18 mouse cellular contexts compared by ENCODE assay signal in genomic region chr2:105678306-105678705, GRCm38 (mm10). TPM values are rescaled to one million over a fixed set of nuclear protein-coding genes. Genes with fewer than 3 reads are reported as not detected.
A peak's percentile ranks its signal among the peaks of the same experiment; 100 is the strongest.
DNase-seq lines count a peak whose midpoint lies in the region; ATAC-seq and TF ChIP-seq lines count a peak whose summit lies in the region.
"Had no signal": no experiment of that assay in that cellular context is flagged by ENCODE, and none has a peak within 500 bp of the region (broad histone marks: within the 10 kb centered on the region; RNA-seq: fewer than 3 reads in every experiment).

No protein-coding gene starts in this region.

- no peak for TF ChIP-seq CTCF in liver, postnatal 0 days (IDR thresholded peaks at IDR 0.05; ENCODE audit: low read depth)

- peaks cover 100% of the 10 kb centered on the region for H3K27me3 ChIP-seq in intestine, embryonic 14.5 days (replicated peaks; ENCODE audit: control insufficient read depth, insufficient read depth, low read length)
- H3K27me3 ChIP-seq in intestine, embryonic 16.5 days (replicated peaks; ENCODE audit: control insufficient read depth, insufficient read depth, low read length) = peaks cover 80% of the 10 kb centered on the region
- H3K27me3 ChIP-seq in forebrain, embryonic 10.5 days (ENCODE audit: poor library complexity, severe bottlenecking) = peaks cover 97% of the 10 kb centered on the region
- H3K27me3 ChIP-seq in hindbrain, embryonic 13.5 days = peaks cover 86% of the 10 kb centered on the region
- peaks cover 31% of the 10 kb centered on the region for H3K27me3 ChIP-seq in neural tube, embryonic 14.5 days (ENCODE audit: control insufficient read depth, insufficient read depth, low read length)
- H3K27me3 ChIP-seq in liver, postnatal 0 days (ENCODE audit: insufficient read depth, low read length) = peaks cover 97% of the 10 kb centered on the region
- H3K27me3 ChIP-seq in heart, embryonic 11.5 days (ENCODE audit: control insufficient read depth, insufficient read depth, low read length) = peaks cover 92% of the 10 kb centered on the region
- H3K27me3 ChIP-seq: Patski had no signal

- H3K9ac ChIP-seq in intestine, embryonic 14.5 days (ENCODE audit: low read length) = no peak overlapping the region
- no peak overlapping the region for H3K9ac ChIP-seq in intestine, embryonic 16.5 days (ENCODE audit: low read depth, low read length)
- H3K9ac ChIP-seq in hindbrain, embryonic 13.5 days = no peak overlapping the region
- H3K9ac ChIP-seq in neural tube, embryonic 14.5 days (replicated peaks; ENCODE audit: low read depth, low read length) = no peak overlapping the region
- H3K9ac ChIP-seq in liver, postnatal 0 days (replicated peaks) = no peak overlapping the region
- H3K9ac ChIP-seq in heart, embryonic 11.5 days (ENCODE audit: low read depth, low read length) = no peak overlapping the region
- H3K9ac ChIP-seq: heart, embryonic 15.5 days; intestine, embryonic 15.5 days; lung, embryonic 14.5 days had no signal

- no peak overlapping the region for H3K4me3 ChIP-seq in intestine, embryonic 14.5 days (ENCODE audit: low read depth, low read length)
- no peak overlapping the region for H3K4me3 ChIP-seq in intestine, embryonic 16.5 days (ENCODE audit: low read length)
- H3K4me3 ChIP-seq in forebrain, embryonic 10.5 days = peak overlapping the region; percentile 88
- H3K4me3 ChIP-seq in hindbrain, embryonic 13.5 days = peak overlapping the region; percentile 51
- H3K4me3 ChIP-seq in neural tube, embryonic 14.5 days (ENCODE audit: low read depth, low read length) = peak overlapping the region; percentile 22; the same call in 1 of the 2 replicates
- no peak overlapping the region for H3K4me3 ChIP-seq in liver, postnatal 0 days (ENCODE audit: low read depth, low read length)
- no peak overlapping the region for H3K4me3 ChIP-seq in heart, embryonic 11.5 days (ENCODE audit: low read depth, low read length)
- H3K4me3 ChIP-seq: heart, embryonic 15.5 days; intestine, embryonic 15.5 days; megakaryocyte, embryonic 14.5 days had no signal

- peaks cover 6% of the 10 kb centered on the region; the same call in 1 of the 2 replicates for H3K4me1 ChIP-seq in intestine, embryonic 14.5 days (replicated peaks; ENCODE audit: control insufficient read depth, insufficient read depth, low read length)
- H3K4me1 ChIP-seq in intestine, embryonic 16.5 days (ENCODE audit: control insufficient read depth, insufficient read depth, low read length) = peaks cover 19% of the 10 kb centered on the region
- peaks cover 86% of the 10 kb centered on the region for H3K4me1 ChIP-seq in forebrain, embryonic 10.5 days
- peaks cover 58% of the 10 kb centered on the region for H3K4me1 ChIP-seq in hindbrain, embryonic 13.5 days (replicated peaks)
- peaks cover 18% of the 10 kb centered on the region for H3K4me1 ChIP-seq in neural tube, embryonic 14.5 days (ENCODE audit: control insufficient read depth, insufficient read depth, low read length)
- peaks cover 21% of the 10 kb centered on the region for H3K4me1 ChIP-seq in liver, postnatal 0 days (ENCODE audit: insufficient read depth)
- peaks cover 16% of the 10 kb centered on the region for H3K4me1 ChIP-seq in heart, embryonic 11.5 days (ENCODE audit: control insufficient read depth, insufficient read depth, low read length)

- no peak for ATAC-seq in intestine, embryonic 14.5 days (replicated peaks; ENCODE audit: low FRiP score, low TSS enrichment, low read depth)
- ATAC-seq in intestine, embryonic 16.5 days = no peak
- ATAC-seq in hindbrain, embryonic 13.5 days (ENCODE audit: low FRiP score) = no peak
- no peak for ATAC-seq in neural tube, embryonic 14.5 days (ENCODE audit: low read depth)
- no peak for ATAC-seq in liver, postnatal 0 days
- no peak for ATAC-seq in heart, embryonic 11.5 days (replicated peaks; ENCODE audit: insufficient number of reproducible peaks, low FRiP score, low TSS enrichment)
- ATAC-seq: intestine, embryonic 15.5 days; Patski had no signal

- WGBS in intestine, embryonic 14.5 days = 4% methylated on average over 4 of the region's 4 CpGs
- 2% methylated on average over 4 of the region's 4 CpGs for WGBS in intestine, embryonic 16.5 days
- WGBS in forebrain, embryonic 10.5 days = 6% methylated on average over 4 of the region's 4 CpGs
- 5% methylated on average over 4 of the region's 4 CpGs for WGBS in hindbrain, embryonic 13.5 days
- WGBS in neural tube, embryonic 14.5 days = 2% methylated on average over 4 of the region's 4 CpGs
- 9% methylated on average over 4 of the region's 4 CpGs for WGBS in liver, postnatal 0 days (ENCODE audit: insufficient replicate concordance)
- 9% methylated on average over 4 of the region's 4 CpGs for WGBS in heart, embryonic 11.5 days (ENCODE audit: insufficient replicate concordance)

- DNase-seq in intestine, embryonic 14.5 days (ENCODE audit: low spot score) = peak; percentile 49
- no peak for DNase-seq in forebrain, embryonic 10.5 days (ENCODE audit: extremely low spot score, low spot score)
- no peak for DNase-seq in liver, postnatal 0 days
- no peak for DNase-seq in lung, postnatal 36 days
- DNase-seq: gastrocnemius, postnatal 25 days; kidney, postnatal 25 days; layer of hippocampus, postnatal 36 days; lung, embryonic 14.5 days; right cerebral cortex, postnatal 25 days; thymus, postnatal 36 days had no signal

- no peaks in the 10 kb centered on the region for H3K36me3 ChIP-seq in intestine, embryonic 14.5 days (ENCODE audit: control insufficient read depth, insufficient read depth, low read length)
- H3K36me3 ChIP-seq in intestine, embryonic 16.5 days (ENCODE audit: control insufficient read depth, insufficient read depth, low read length) = no peaks in the 10 kb centered on the region
- peaks cover 39% of the 10 kb centered on the region for H3K36me3 ChIP-seq in forebrain, embryonic 10.5 days (replicated peaks)
- no peaks in the 10 kb centered on the region for H3K36me3 ChIP-seq in hindbrain, embryonic 13.5 days
- no peaks in the 10 kb centered on the region for H3K36me3 ChIP-seq in neural tube, embryonic 14.5 days (ENCODE audit: control insufficient read depth, insufficient read depth, low read length)
- no peaks in the 10 kb centered on the region for H3K36me3 ChIP-seq in liver, postnatal 0 days (replicated peaks; ENCODE audit: insufficient read depth, low read length)
- no peaks in the 10 kb centered on the region for H3K36me3 ChIP-seq in heart, embryonic 11.5 days (ENCODE audit: control insufficient read depth, insufficient read depth, low read length)
- H3K36me3 ChIP-seq: heart, embryonic 15.5 days; intestine, embryonic 15.5 days had no signal

- no peak overlapping the region for H3K4me2 ChIP-seq in intestine, embryonic 14.5 days (ENCODE audit: low read length)
- H3K4me2 ChIP-seq in intestine, embryonic 16.5 days (ENCODE audit: low read depth, low read length) = no peak overlapping the region
- H3K4me2 ChIP-seq in hindbrain, embryonic 13.5 days = peak overlapping the region; percentile 50
- H3K4me2 ChIP-seq in neural tube, embryonic 14.5 days (ENCODE audit: low read depth, low read length) = peak overlapping the region; percentile 36; the same call in 1 of the 2 replicates
- H3K4me2 ChIP-seq in liver, postnatal 0 days (ENCODE audit: low read depth, low read length) = no peak overlapping the region
- no peak overlapping the region for H3K4me2 ChIP-seq in heart, embryonic 11.5 days
- H3K4me2 ChIP-seq: heart, embryonic 15.5 days; intestine, embryonic 15.5 days; lung, embryonic 14.5 days had no signal

- no peak overlapping the region for H3K27ac ChIP-seq in intestine, embryonic 14.5 days (ENCODE audit: low read depth)
- no peak overlapping the region for H3K27ac ChIP-seq in intestine, embryonic 16.5 days (ENCODE audit: low read length)
- peak overlapping the region; percentile 99 for H3K27ac ChIP-seq in forebrain, embryonic 10.5 days
- no peak overlapping the region for H3K27ac ChIP-seq in hindbrain, embryonic 13.5 days
- no peak overlapping the region for H3K27ac ChIP-seq in neural tube, embryonic 14.5 days (ENCODE audit: low read depth, low read length)
- H3K27ac ChIP-seq in liver, postnatal 0 days (ENCODE audit: low read depth) = no peak overlapping the region
- H3K27ac ChIP-seq in heart, embryonic 11.5 days (ENCODE audit: low read depth, low read length) = no peak overlapping the region
- H3K27ac ChIP-seq: heart, embryonic 15.5 days; intestine, embryonic 15.5 days had no signal

- no peak for TF ChIP-seq EP300 in liver, postnatal 0 days (IDR thresholded peaks at IDR 0.05; ENCODE audit: low read depth)

- no peaks in the 10 kb centered on the region for H3K9me3 ChIP-seq in intestine, embryonic 14.5 days (ENCODE audit: control insufficient read depth, low read length)
- no peaks in the 10 kb centered on the region for H3K9me3 ChIP-seq in intestine, embryonic 16.5 days (ENCODE audit: control insufficient read depth, low read length)
- no peaks in the 10 kb centered on the region for H3K9me3 ChIP-seq in forebrain, embryonic 10.5 days
- H3K9me3 ChIP-seq in hindbrain, embryonic 13.5 days = no peaks in the 10 kb centered on the region
- H3K9me3 ChIP-seq in neural tube, embryonic 14.5 days (ENCODE audit: control insufficient read depth, low read length) = no peaks in the 10 kb centered on the region
- no peaks in the 10 kb centered on the region for H3K9me3 ChIP-seq in liver, postnatal 0 days (ENCODE audit: low read length)
- no peaks in the 10 kb centered on the region for H3K9me3 ChIP-seq in heart, embryonic 11.5 days (replicated peaks; ENCODE audit: control insufficient read depth, low read length)
- H3K9me3 ChIP-seq: heart, embryonic 15.5 days; intestine, embryonic 15.5 days had no signal

RNA-seq across cellular contexts. Expression of gene Pax6, which starts 9.6 kb away (rescaled TPM):
- 0.19 and 2.2 TPM in 2 replicates for polyA plus RNA-seq in intestine, embryonic 14.5 days (2014; fragmentation: Nextera tagmentation; extraction: Ambion mirVana)
- polyA plus RNA-seq in intestine, embryonic 16.5 days (2015; fragmentation: Nextera tagmentation; extraction: Ambion mirVana) = 1.2 and 1.8 TPM in 2 replicates
- 76.8 and 79.6 TPM in 2 replicates for polyA plus RNA-seq in forebrain, embryonic 10.5 days (2016; fragmentation: Nextera tagmentation; extraction: Ambion mirVana)
- 26.4 and 29.8 TPM in 2 replicates for polyA plus RNA-seq in hindbrain, embryonic 13.5 days (2015; fragmentation: Nextera tagmentation; extraction: Ambion mirVana)
- 13.3 and 13.5 TPM in 2 replicates for polyA plus RNA-seq in neural tube, embryonic 14.5 days (2014; fragmentation: Nextera tagmentation; extraction: Ambion mirVana)
- not detected in 2 replicates for polyA plus RNA-seq in liver, postnatal 0 days (2015; fragmentation: Nextera tagmentation; extraction: Ambion mirVana)
- 0.37 and 0.82 TPM in 2 replicates for polyA plus RNA-seq in heart, embryonic 11.5 days (2014; fragmentation: Nextera tagmentation; extraction: Ambion mirVana)
- polyA plus RNA-seq: lung, embryonic 14.5 days; Patski had no signal

Comparison
In these comparisons a context has a peak if more than half of its experiments do, and no peak if none do; other contexts are left out.
1. H3K4me2 ChIP-seq: peak in hindbrain, embryonic 13.5 days (single experiment) and neural tube, embryonic 14.5 days (single experiment); none in intestine, embryonic 14.5 days (single experiment), intestine, embryonic 16.5 days (single experiment), liver, postnatal 0 days (single experiment) and heart, embryonic 11.5 days (single experiment).
2. H3K4me3 ChIP-seq: peak in forebrain, embryonic 10.5 days (single experiment), hindbrain, embryonic 13.5 days (single experiment) and neural tube, embryonic 14.5 days (single experiment); none in intestine, embryonic 14.5 days (single experiment), intestine, embryonic 16.5 days (single experiment), liver, postnatal 0 days (single experiment) and heart, embryonic 11.5 days (single experiment).